Mouse (Mus musculus) liver, embryonic 11.5 days (tissue): ENCODE results near the gene Camkmt. TPM values are rescaled to one million over a fixed set of nuclear protein-coding genes. Genes with fewer than 3 reads are reported as not detected.

Source experiments
- ATAC-seq: fragments of 200-750 bp; cut with Nextera tagmentation; replicated peaks from 2 replicates; pipeline ENCODE4 v1.8.0; 2017; ENCODE audit warnings: moderate number of reproducible peaks, mild to moderate bottlenecking, moderate TSS enrichment, moderate library complexity; ENCODE audit not compliant: low FRiP score
- DNase-seq: peaks from one replicate; pipeline ENCODE4 v3.0.0-alpha.2; 2017; ENCODE audit warnings: low spot score
- H3K27ac ChIP-seq: fragments of 300-500 bp; sonication (generic); 2 replicates; pipeline ENCODE4 v1.5.1; 2014; ENCODE audit warnings: mild to moderate bottlenecking, low read depth, low read length, control low read depth
- H3K27me3 ChIP-seq: fragments of 300-500 bp; sonication (generic); replicated peaks from 2 replicates; pipeline ENCODE4 v1.6.1; 2014; ENCODE audit warnings: low read length, mixed read lengths; ENCODE audit not compliant: control insufficient read depth, insufficient read depth
- H3K36me3 ChIP-seq: fragments of 300-500 bp; sonication (generic); 2 replicates; pipeline ENCODE4 v1.6.1; 2014; ENCODE audit warnings: mild to moderate bottlenecking, low read length, moderate library complexity, mixed read lengths; ENCODE audit not compliant: control insufficient read depth, insufficient read depth
- H3K4me1 ChIP-seq: fragments of 300-500 bp; sonication (generic); replicated peaks from 2 replicates; pipeline ENCODE4 v1.6.1; 2014; ENCODE audit warnings: low read length, mixed read lengths; ENCODE audit not compliant: control insufficient read depth, insufficient read depth
- H3K4me2 ChIP-seq: fragments of 300-500 bp; sonication (generic); 2 replicates; pipeline ENCODE4 v1.6.1; 2014; ENCODE audit warnings: mild to moderate bottlenecking, control low read depth, moderate library complexity
- H3K4me3 ChIP-seq: fragments of 300-500 bp; sonication (generic); 2 replicates; pipeline ENCODE4 v1.5.1; 2014; ENCODE audit warnings: low read depth, low read length, control low read depth
- H3K9ac ChIP-seq: fragments of 300-500 bp; sonication (generic); 2 replicates; pipeline ENCODE4 v1.6.1; 2014; ENCODE audit warnings: low read depth, low read length, control low read depth
- H3K9me3 ChIP-seq: fragments of 300-500 bp; sonication (generic); 2 replicates; pipeline ENCODE4 v1.6.1; 2016; ENCODE audit warnings: low read length, inconsistent platforms, mixed read lengths; ENCODE audit not compliant: control insufficient read depth
- WGBS: fragments of 180-500 bp; shearing (Covaris S2); extraction: QIAGEN DNeasy Blood & Tissue Kit; methylation state at CpG from one replicate; pipeline ENCODE4 v1.1.7; 2014; 5-methylcytosine and 5-hydroxymethylcytosine counted together
- polyA plus RNA-seq: library from polyadenylated mRNA; unstranded; fragments of >200 nt; fragmentation: Nextera tagmentation; extraction: Ambion mirVana; gene quantifications from 2 replicates; pipeline ENCODE4 v1.2.1, GENCODE M21; 2014

Camkmt gene
- polyA plus RNA-seq, 1 experiment from 2014 or later: 6.4 TPM

DNA sequence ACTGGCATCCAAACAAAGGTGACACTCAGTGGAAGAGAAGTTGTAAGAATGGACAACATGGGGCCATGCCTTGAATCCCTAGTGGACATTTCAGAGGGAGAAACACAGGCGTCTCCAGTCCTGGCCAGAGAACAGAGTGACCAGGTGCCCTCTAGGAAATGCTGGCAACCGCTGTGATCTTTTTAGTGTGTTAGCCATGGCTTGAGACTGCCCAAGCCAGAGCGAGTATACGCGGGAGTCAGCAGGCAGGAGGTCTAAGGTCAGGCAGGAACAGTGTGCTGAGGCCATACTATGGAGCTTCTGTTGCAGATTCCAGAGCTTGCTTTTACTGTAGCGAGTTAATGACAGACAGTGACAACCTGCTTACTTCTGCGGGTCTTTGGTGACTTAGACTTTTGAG is 270.7 kb downstream of the Camkmt start:
- Histone ChIP-seq H3K4me3 (no peak overlapping the region), H3K4me2 (no peak overlapping the region), H3K9ac (no peak overlapping the region), H3K27ac (no peak overlapping the region), H3K9me3 (no peaks in the 10 kb centered on the region), H3K27me3 (no peaks in the 10 kb centered on the region), H3K36me3 (no peaks in the 10 kb centered on the region), H3K4me1 (no peaks in the 10 kb centered on the region)
- DNase-seq (no peak), ATAC-seq (no peak)
- whole genome bisulfite sequencing: 82% methylated on average over 7 of the region's 7 CpGs

DNA sequence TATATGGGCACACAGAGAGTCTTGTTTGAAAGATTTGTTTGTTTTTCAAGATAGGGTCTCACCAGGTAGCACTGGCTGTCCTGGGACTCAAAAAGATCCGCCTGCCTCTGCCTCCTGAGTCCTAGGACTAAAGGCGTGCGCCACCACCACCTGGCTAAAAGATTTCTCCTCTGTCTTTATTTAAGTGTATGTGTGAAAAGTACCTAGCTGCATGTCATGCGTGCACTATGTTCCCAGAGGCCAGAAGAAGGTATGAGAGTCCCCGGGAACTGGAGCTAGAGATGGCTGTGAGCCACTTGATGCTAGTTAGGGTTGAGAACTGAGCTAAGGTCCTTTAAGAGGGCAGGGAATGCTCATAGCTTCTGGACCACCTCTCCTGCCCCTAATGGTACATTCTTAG is 277.0 kb downstream of the Camkmt start:
- 86% methylated on average over 5 of the region's 5 CpGs for WGBS
- ATAC-seq: no peak

DNA sequence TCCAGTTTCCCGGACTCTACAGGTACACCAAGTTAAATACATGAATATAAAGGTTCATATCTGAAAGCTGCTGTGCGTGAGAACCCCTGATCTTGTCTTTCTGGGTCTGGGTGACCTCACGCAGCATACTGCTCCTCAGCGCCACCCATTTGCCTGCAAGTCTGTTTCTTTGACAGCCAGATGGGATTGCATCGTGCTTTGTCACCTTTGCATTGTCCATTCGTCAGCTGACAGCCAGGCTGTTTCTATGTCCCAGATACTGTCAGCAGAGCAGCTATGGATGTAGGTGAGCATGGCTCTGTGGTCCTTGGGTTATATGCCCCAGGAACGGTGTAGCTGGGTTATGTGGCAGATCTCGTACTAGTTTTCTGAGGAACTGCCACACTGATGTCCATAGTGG is 278.4 kb downstream of the Camkmt start:
- H3K9me3 ChIP-seq: no peaks in the 10 kb centered on the region
- no peak for ATAC-seq
- H3K4me3 ChIP-seq: no peak overlapping the region
- no peak overlapping the region for H3K9ac ChIP-seq
- no peak overlapping the region for H3K4me2 ChIP-seq
- H3K27ac ChIP-seq: no peak overlapping the region
- H3K27me3 ChIP-seq: no peaks in the 10 kb centered on the region
- no peak for DNase-seq
- H3K4me1 ChIP-seq: no peaks in the 10 kb centered on the region
- H3K36me3 ChIP-seq: no peaks in the 10 kb centered on the region
- 62% methylated on average over 8 of the region's 8 CpGs for WGBS

More for the DNA sequence above, 277.0 kb downstream of the Camkmt start:
- no peaks in the 10 kb centered on the region for H3K27me3 ChIP-seq
- no peak for DNase-seq
- H3K4me3 ChIP-seq: no peak overlapping the region
- no peaks in the 10 kb centered on the region for H3K36me3 ChIP-seq
- no peaks in the 10 kb centered on the region for H3K9me3 ChIP-seq
- H3K9ac ChIP-seq: no peak overlapping the region
- no peak overlapping the region for H3K4me2 ChIP-seq
- H3K27ac ChIP-seq: no peak overlapping the region
- H3K4me1 ChIP-seq: no peaks in the 10 kb centered on the region

DNA sequence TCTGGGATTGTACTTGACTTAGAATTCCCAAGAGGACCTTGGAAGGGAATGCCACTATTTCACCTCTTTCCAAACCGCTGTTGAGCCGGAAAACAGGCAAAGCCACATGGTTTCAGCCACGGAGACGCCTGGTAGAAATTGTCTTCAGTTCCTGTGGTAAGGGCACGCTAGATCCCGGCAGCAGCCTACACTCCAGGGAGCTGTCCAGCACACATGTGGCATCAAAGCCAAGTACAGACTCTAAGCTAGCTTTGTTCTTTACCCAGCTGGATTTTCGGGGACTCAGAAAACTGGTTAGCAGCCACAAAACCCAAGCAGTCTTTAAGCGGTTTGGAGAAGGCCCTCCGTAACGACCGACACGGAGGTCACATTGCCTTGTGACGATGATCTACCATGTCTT is 281.7 kb downstream of the Camkmt start:
- no peak for DNase-seq
- H3K4me2 ChIP-seq: no peak overlapping the region
- no peak overlapping the region for H3K4me3 ChIP-seq
- H3K36me3 ChIP-seq: no peaks in the 10 kb centered on the region
- no peaks in the 10 kb centered on the region for H3K4me1 ChIP-seq
- 74% methylated on average over 13 of the region's 13 CpGs for WGBS
- H3K27me3 ChIP-seq: no peaks in the 10 kb centered on the region
- H3K9me3 ChIP-seq: no peaks in the 10 kb centered on the region
- ATAC-seq: no peak
- no peak overlapping the region for H3K9ac ChIP-seq
- no peak overlapping the region for H3K27ac ChIP-seq

DNA sequence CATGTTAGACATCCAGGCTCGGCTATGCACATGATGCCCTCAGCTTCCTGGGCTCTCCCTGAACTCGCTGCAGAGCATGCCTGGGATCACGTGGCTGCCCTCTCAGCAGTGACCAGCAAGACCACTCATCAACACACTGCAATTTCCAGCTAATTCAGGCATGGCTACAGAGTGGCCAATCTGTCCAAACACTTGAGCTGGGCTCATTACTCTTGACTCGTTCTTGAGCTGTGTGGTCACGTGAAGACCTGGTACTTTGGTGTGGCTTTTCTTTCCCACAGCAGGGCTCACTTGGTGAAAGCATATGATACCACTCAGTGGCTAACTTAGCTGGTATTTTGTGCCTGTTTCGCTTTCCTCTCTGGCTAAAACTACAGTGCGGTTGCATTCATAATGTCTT is 282.2 kb downstream of the Camkmt start:
- Histone ChIP-seq H3K9ac (no peak overlapping the region), H3K4me3 (no peak overlapping the region), H3K27me3 (no peaks in the 10 kb centered on the region), H3K36me3 (no peaks in the 10 kb centered on the region), H3K4me2 (no peak overlapping the region), H3K27ac (no peak overlapping the region), H3K4me1 (no peaks in the 10 kb centered on the region), H3K9me3 (no peaks in the 10 kb centered on the region)
- DNase-seq: no peak
- ATAC-seq: no peak
- WGBS: 79% methylated on average over 7 of the region's 7 CpGs

DNA sequence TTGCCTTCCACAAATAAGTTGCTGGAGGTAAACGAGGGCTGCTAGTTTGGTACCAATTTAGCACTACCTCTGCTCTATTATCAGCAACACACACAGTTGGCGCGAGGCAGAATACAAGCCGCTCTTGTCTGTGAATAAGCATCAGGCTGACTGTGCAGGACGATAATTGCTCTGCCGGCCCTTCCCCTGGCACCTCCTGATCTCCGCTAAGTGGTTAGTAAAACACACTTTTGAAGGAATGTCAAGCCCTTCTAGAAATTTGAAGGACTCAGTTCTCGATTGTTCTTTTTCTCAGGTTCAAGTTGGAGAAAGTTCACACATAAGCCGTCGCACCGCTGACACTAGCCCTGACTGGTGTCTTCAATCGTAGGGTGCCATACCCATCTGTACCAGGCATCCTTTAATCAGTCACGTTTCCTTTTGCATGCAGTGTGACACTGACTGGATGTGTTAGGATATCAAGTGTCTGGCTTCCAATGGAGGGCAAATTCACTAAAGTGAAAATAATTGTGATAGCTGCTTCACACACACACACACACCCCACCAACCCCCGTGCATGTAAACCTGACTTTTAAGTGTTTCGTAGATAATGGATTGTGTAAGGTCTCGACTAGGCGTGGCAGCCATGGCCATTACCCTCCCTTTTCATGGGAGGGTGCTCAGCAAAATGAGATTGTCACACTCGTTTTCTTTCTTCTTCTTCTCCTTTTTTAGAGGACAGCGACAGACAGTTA is 283.9 kb downstream of the Camkmt start:
- WGBS: 74% methylated on average over 19 of the region's 19 CpGs

DNA sequence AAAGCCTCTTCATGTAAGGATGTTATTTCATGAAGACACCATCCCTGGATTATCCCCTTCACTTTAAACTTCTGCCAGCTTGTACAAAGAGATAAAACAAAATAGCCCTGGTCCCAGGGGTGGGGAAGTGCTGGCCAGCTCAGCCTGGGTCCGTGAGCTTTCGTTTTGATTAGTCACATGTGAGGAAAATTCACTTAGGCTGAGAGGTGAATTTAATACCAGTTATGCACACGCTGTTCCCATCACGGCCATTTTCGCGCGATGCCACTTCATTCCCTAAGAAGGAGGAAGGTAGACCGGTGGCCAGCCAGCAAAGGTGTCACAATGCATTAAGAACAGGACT is 284.5 kb downstream of the Camkmt start:
- 70% methylated on average over 8 of the region's 8 CpGs for WGBS
- no peak overlapping the region for H3K4me2 ChIP-seq
- DNase-seq: no peak

More for the DNA sequence above, 283.9 kb downstream of the Camkmt start:
- DNase-seq (no peak), ATAC-seq (peak; percentile 70)
- H3K36me3 ChIP-seq: no peaks in the 10 kb centered on the region
- no peak overlapping the region for H3K4me3 ChIP-seq
- no peaks in the 10 kb centered on the region for H3K9me3 ChIP-seq
- no peak overlapping the region for H3K9ac ChIP-seq
- no peak overlapping the region for H3K27ac ChIP-seq
- H3K4me2 ChIP-seq: no peak overlapping the region
- H3K4me1 ChIP-seq: no peaks in the 10 kb centered on the region
- no peaks in the 10 kb centered on the region for H3K27me3 ChIP-seq

DNA sequence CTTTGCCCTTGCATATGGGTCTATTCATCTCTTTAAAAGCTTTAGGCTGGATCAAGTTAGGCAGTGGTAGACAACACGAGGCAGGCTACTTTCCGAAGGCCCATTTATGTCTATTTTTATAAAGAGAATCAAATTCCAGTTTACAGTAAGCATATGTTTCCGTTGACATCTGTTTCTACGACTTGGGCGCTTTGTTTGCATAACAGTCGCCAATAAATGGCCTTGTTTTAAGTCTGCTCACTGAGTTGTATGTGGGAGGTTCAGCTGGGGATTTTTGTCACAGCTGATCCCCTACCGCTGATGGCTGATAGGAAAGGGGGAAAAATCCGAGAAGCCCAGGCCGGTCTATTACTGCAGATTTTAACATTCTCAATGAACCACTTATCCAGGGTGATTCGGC is 285.2 kb downstream of the Camkmt start:
- no peaks in the 10 kb centered on the region for H3K36me3 ChIP-seq
- ATAC-seq (no peak), DNase-seq (no peak)
- no peaks in the 10 kb centered on the region for H3K4me1 ChIP-seq
- H3K4me2 ChIP-seq: no peak overlapping the region
- no peak overlapping the region for H3K9ac ChIP-seq
- H3K27me3 ChIP-seq: no peaks in the 10 kb centered on the region
- no peak overlapping the region for H3K27ac ChIP-seq
- H3K9me3 ChIP-seq: no peaks in the 10 kb centered on the region
- no peak overlapping the region for H3K4me3 ChIP-seq
- WGBS: 70% methylated on average over 10 of the region's 10 CpGs

More for the DNA sequence above, 284.5 kb downstream of the Camkmt start:
- H3K4me3 ChIP-seq: no peak overlapping the region
- H3K9me3 ChIP-seq: no peaks in the 10 kb centered on the region
- H3K27ac ChIP-seq: no peak overlapping the region
- no peak overlapping the region for H3K9ac ChIP-seq
- no peaks in the 10 kb centered on the region for H3K36me3 ChIP-seq
- ATAC-seq: no peak; the same call in 1 of the 2 replicates
- no peaks in the 10 kb centered on the region for H3K27me3 ChIP-seq
- H3K4me1 ChIP-seq: no peaks in the 10 kb centered on the region

DNA sequence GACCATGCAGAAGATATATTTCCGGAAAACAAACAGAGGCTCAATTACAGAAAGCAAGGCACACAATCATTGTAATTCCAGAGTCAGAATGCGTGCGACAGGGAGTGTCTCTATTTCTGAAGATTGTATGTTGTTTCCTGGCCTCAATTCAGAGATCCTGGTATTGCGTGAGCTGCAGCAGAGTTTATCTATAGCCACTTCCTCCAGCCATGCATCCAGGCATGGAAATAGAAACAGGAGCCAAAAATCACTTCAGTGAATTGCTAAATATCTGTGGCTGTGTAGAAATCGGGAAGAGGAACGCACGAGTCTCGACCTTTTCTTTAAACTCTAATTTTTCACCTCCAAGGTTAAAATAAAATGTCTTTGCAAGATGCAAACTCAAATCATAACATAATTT is 287.1 kb downstream of the Camkmt start:
- ATAC-seq: no peak
- H3K27ac ChIP-seq: no peak overlapping the region
- H3K27me3 ChIP-seq: no peaks in the 10 kb centered on the region
- no peak overlapping the region for H3K9ac ChIP-seq
- no peak for DNase-seq
- H3K4me3 ChIP-seq: no peak overlapping the region
- H3K36me3 ChIP-seq: no peaks in the 10 kb centered on the region
- H3K4me1 ChIP-seq: peaks cover 3% of the 10 kb centered on the region; the same call in 1 of the 2 replicates
- no peak overlapping the region for H3K4me2 ChIP-seq
- 68% methylated on average over 8 of the region's 8 CpGs for WGBS
- no peaks in the 10 kb centered on the region for H3K9me3 ChIP-seq
